Mouse (Mus musculus) ES-Bruce4 (cell line): Measurements from ENCODE around the gene Fgd2.

Experiments used
- CTCF ChIP-seq: IDR thresholded peaks from one replicate; pipeline ENCODE4 v1.8.1; 2011; ENCODE audit warnings: low read depth, low read length
- EP300 ChIP-seq: IDR thresholded peaks from 2 replicates; pipeline ENCODE4 v1.6.1; 2011; ENCODE audit warnings: low read depth, low read length; ENCODE audit not compliant: insufficient read depth
- POLR2A ChIP-seq: IDR thresholded peaks from one replicate; pipeline ENCODE4 v1.8.1; 2011; ENCODE audit warnings: low read length; ENCODE audit not compliant: insufficient read depth

GRCm38 (mm10) chr17:29418758-29419380 is 58.2 kb downstream of the Fgd2 start:
- TF ChIP-seq CTCF, result no peak
- no peak for TF ChIP-seq POLR2A
- TF ChIP-seq EP300, result no peak
